Mouse (Mus musculus): ENCODE measurements around the gene Acly.
A peak's percentile ranks its signal among the peaks of the same experiment; 100 is the strongest.

The Acly gene

DNA sequence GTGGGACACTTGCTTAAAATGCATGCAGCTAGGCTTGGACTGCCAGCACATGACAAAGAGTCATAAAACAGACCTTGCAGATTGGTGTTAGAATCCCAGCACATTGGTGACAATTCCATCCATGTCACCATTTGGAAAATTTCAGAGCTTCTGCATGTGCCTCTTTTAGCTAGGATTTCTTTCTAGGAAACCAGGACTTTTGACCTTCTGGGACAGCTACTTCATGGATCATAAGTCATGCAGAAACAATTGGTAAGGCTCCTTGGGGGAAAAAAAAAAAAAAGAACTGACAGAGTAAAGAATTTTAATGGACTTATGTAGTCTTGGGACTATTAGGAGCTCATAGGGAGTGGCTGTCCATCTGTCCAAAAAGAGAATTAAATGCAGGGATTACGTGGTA lies 89.9 kb downstream of the Acly start:
- no peak for DNase-seq

DNA sequence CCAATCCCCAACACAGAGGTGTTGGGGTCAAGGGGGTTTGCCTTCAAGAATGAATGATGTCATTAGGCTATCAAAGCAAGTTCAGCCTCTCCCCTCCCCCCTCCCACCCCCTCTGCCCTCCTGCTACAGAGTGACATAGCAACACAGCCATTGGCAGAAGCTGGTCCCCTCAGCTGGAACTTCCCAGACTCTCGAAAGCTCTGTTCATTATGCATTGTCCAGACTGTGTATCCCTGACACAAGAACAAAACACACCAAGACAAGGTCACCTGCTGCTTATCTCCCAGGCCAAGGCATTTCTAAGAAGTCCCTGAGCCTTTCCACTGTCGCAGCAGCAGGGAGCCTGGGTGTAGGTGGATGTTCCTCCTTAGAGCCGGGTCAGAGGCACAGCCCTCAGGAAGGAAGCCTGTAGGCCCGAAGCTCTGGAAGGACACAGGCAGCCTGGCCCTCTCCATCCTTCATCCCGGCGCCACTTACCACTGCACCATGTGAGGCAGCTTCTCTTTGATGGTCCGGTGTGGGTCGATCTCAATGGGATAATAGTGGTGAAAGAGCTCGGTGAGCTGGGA lies 92.0 kb downstream of the Acly start:
- DNase-seq: no peak

- DNase-seq: peak in 1 of 2 experiments; percentile 42
These were observed 95.8 kb downstream of the Acly start for GRCm38 (mm10) chr11:100432002-100432401.

DNA sequence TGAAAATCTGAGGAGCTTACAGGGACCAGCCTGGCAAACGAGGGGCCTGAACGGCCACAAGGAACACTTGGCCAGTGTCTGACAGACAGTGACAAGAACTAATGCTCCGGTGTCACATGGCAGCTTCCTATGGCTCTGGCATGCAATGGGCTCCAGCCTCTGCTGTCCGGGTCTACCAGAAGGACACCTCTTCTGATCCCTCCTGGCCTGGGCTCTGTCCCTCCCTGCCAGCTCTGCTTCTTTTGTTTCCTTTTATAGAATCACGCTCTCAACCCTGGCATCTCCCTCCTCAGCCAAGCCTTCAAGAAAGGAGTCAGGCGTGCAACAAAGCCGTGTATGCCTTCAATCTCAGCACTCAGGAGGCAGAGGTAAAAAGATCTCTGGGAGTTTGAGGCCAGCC lies 97.7 kb downstream of the Acly start:
- DNase-seq: no peak

DNA sequence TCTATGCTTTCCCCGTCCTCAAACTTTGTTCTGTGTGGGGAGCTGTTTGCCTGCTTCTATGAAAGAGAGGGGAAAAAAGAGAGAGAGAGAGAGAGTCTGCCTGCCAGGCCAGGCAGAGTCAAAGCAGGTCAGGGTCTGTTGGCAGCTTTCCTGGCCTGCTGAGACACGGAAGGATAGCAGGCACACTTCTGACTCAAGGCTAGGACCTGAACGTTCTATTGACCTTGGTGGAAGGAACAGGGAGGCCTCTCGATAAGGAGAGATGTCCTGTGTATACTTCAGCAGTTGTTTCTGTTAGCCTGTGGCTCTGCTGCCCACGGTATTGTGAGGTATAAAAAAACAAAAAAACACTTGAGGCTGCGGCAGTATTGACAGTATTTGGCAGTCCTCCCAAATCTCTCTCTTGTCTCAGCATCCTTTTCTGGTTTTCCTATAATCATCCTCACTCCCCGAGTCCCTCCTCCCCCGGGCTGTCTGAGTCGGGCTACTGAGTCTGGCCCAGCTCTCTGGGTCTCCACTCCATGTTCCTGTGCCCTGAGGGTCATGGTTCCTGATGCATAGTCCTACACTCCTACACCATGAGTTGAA lies 99.1 kb downstream of the Acly start:
- DNase-seq: no peak

- no peak for DNase-seq
These were observed 101.0 kb downstream of the Acly start for GRCm38 (mm10) chr11:100426820-100427219.

Data from lung, adult 18-20 months (tissue).